Mouse (Mus musculus) heart, adult 2 months (tissue): ENCODE results near the gene Myzap. TPM values are rescaled to one million over a fixed set of nuclear protein-coding genes. Genes with fewer than 3 reads are reported as not detected.

ENCODE experiments used
- DNase-seq, 2 experiments: peaks; one replicate each; pipeline ENCODE4 v3.0.0; 2021
- H3K27ac ChIP-seq: fragments of 200-600 bp; 2 replicates; pipeline ENCODE4 v1.8.1; 2022
- H3K27me3 ChIP-seq: fragments of 200-500 bp; 2 replicates; pipeline ENCODE4 v1.6.1; 2012; ENCODE audit warnings: mild to moderate bottlenecking, low read length, inconsistent platforms, mixed read lengths; ENCODE audit not compliant: control insufficient read depth, insufficient read depth
- H3K36me3 ChIP-seq: fragments of 200-500 bp; 2 replicates; pipeline ENCODE4 v1.6.1; 2012; ENCODE audit warnings: low read length, inconsistent platforms; ENCODE audit not compliant: control insufficient read depth, insufficient read depth
- H3K4me1 ChIP-seq: fragments of 200-500 bp; 2 replicates; pipeline ENCODE4 v1.6.1; 2011; ENCODE audit warnings: low read length; ENCODE audit not compliant: control insufficient read depth, insufficient read depth
- H3K4me3 ChIP-seq: fragments of 200-600 bp; 2 replicates; pipeline ENCODE4 v1.8.1; 2022
- H3K79me2 ChIP-seq: fragments of 200-500 bp; replicated peaks from 2 replicates; pipeline ENCODE4 v1.6.1; 2012; ENCODE audit warnings: mild to moderate bottlenecking, inconsistent platforms, low read length, moderate library complexity, mixed read lengths; ENCODE audit not compliant: control insufficient read depth, insufficient read depth
- H3K9ac ChIP-seq: fragments of 200-500 bp; 2 replicates; pipeline ENCODE4 v1.6.1; 2012; ENCODE audit warnings: low read depth, mild to moderate bottlenecking, control low read depth, inconsistent platforms, low read length, mixed read lengths
- CTCF ChIP-seq: fragments of 200-600 bp; IDR thresholded peaks from 2 replicates; pipeline ENCODE4 v1.8.1; 2022; ENCODE audit warnings: antibody characterized with exemption, mild to moderate bottlenecking, moderate library complexity
- EP300 ChIP-seq: fragments of 200-500 bp; IDR thresholded peaks from 2 replicates; pipeline ENCODE4 v1.6.1; 2011; ENCODE audit warnings: low read depth, low read length, control low read depth; ENCODE audit not compliant: insufficient read depth
- POLR2A ChIP-seq: fragments of 200-500 bp; IDR thresholded peaks from 2 replicates; pipeline ENCODE4 v1.6.1; 2011; ENCODE audit warnings: mild to moderate bottlenecking, low read depth, low read length, control low read depth; ENCODE audit not compliant: insufficient read depth
- WGBS: fragments of 180-500 bp; shearing (Covaris S2); methylation state at CpG from one replicate; pipeline ENCODE4 v1.1.7; 2018; 5-methylcytosine and 5-hydroxymethylcytosine counted together
- intact Hi-C: fragments of 180-260 bp; cut with DNase I; formaldehyde crosslinking; loops from one replicate; pipeline ENCODE4 v1.15.1; 2025
- polyA plus RNA-seq: library from polyadenylated mRNA; depleted of rRNA; stranded (reverse); fragments of >200 nt; gene quantifications from 2 replicates; pipeline ENCODE4 v1.2.3, GENCODE M21; 2012
- total RNA-seq, 2 experiments: library from RNA; stranded (reverse); gene quantifications; 2 replicates each; pipeline ENCODE4 v1.2.3; 2021

The Myzap gene
- total and polyA plus RNA-seq, 3 experiments, result 163 to 430 (median 359) TPM

- no peak overlapping the region; the same call in 1 of the 2 replicates for H3K9ac ChIP-seq
- H3K27me3 ChIP-seq, result no peaks in the 10 kb centered on the region
- TF ChIP-seq CTCF, result no peak
- peak; percentile 80 for TF ChIP-seq EP300
- TF ChIP-seq POLR2A, result peak; percentile 31; the same call in 1 of the 2 replicates
- H3K4me1 ChIP-seq, result peaks cover 17% of the 10 kb centered on the region
- H3K79me2 ChIP-seq, result no peaks in the 10 kb centered on the region
- peak overlapping the region; percentile 86 for H3K27ac ChIP-seq
- H3K4me3 ChIP-seq, result no peak overlapping the region
- H3K36me3 ChIP-seq, result peaks cover 19% of the 10 kb centered on the region
- peak in 1 of 2 experiments; percentile 48 for DNase-seq
- intact Hi-C loops, result loop anchor here (10.0 kb wide), 1 partner anchor 257 kb away; no protein-coding TSS in a partner anchor
- WGBS, result 21% methylated on average over 10 of the region's 10 CpGs
Observed at GRCm38 (mm10) chr9:71547704-71548275, 44.4 kb downstream of the Myzap start.

- 64% methylated on average over 5 of the region's 5 CpGs for WGBS
- DNase-seq, result no peak
- intact Hi-C loops, result loop anchor here (1.0 to 10.0 kb wide), 2 partner anchors 71 to 260 kb away; no protein-coding TSS in a partner anchor
- TF ChIP-seq EP300 (no peak), POLR2A (no peak)
- peaks cover 16% of the 10 kb centered on the region for H3K4me1 ChIP-seq
- H3K27me3 ChIP-seq, result no peaks in the 10 kb centered on the region
- peaks cover 19% of the 10 kb centered on the region for H3K36me3 ChIP-seq
- no peak overlapping the region for H3K4me3 ChIP-seq
- H3K27ac ChIP-seq, result no peak overlapping the region; the same call in 1 of the 2 replicates
- H3K9ac ChIP-seq, result no peak overlapping the region
- H3K79me2 ChIP-seq, result no peaks in the 10 kb centered on the region
Observed at GRCm38 (mm10) chr9:71544831-71545230, 47.3 kb downstream of the Myzap start.

GRCm38 (mm10) chr9:71543443-71544222, 48.5 kb downstream of the Myzap start:
- no peak overlapping the region for H3K9ac ChIP-seq
- H3K36me3 ChIP-seq, result peaks cover 15% of the 10 kb centered on the region
- H3K79me2 ChIP-seq, result no peaks in the 10 kb centered on the region
- peak; percentile 74 to 87 for DNase-seq
- H3K27ac ChIP-seq, result peak overlapping the region; percentile 42; the same call in 1 of the 2 replicates
- peaks cover 15% of the 10 kb centered on the region for H3K4me1 ChIP-seq
- TF ChIP-seq POLR2A (no peak), EP300 (peak; percentile 72; the same call in 1 of the 2 replicates), CTCF (peak; percentile 83)
- intact Hi-C loops, result loop anchor here (1.0 to 10.0 kb wide), 3 partner anchors 70 to 261 kb away; no protein-coding TSS in a partner anchor
- WGBS, result 23% methylated on average over 19 of the region's 19 CpGs
- H3K27me3 ChIP-seq, result no peaks in the 10 kb centered on the region
- H3K4me3 ChIP-seq, result no peak overlapping the region

GRCm38 (mm10) chr9:71542292-71542691, 49.9 kb downstream of the Myzap start:
- TF ChIP-seq EP300, result no peak
- no peak for TF ChIP-seq CTCF
- TF ChIP-seq POLR2A, result no peak
- no peaks in the 10 kb centered on the region for H3K79me2 ChIP-seq
- DNase-seq, result no peak
- H3K27ac ChIP-seq, result no peak overlapping the region
- no peak overlapping the region for H3K9ac ChIP-seq
- intact Hi-C loops, result loop anchor here (10.0 kb wide), 1 partner anchor 263 kb away; no protein-coding TSS in a partner anchor
- H3K4me1 ChIP-seq, result peaks cover 8% of the 10 kb centered on the region
- whole genome bisulfite sequencing, result 70% methylated on average over 5 of the region's 5 CpGs
- no peaks in the 10 kb centered on the region for H3K27me3 ChIP-seq
- no peak overlapping the region for H3K4me3 ChIP-seq
- H3K36me3 ChIP-seq, result peaks cover 7% of the 10 kb centered on the region

- peaks cover 6% of the 10 kb centered on the region; the same call in 1 of the 2 replicates for H3K36me3 ChIP-seq
- H3K4me1 ChIP-seq, result peaks cover 3% of the 10 kb centered on the region; the same call in 1 of the 2 replicates
- DNase-seq, result no peak
- no peak overlapping the region for H3K9ac ChIP-seq
- WGBS, result 82% methylated on average over 3 of the region's 3 CpGs
- TF ChIP-seq POLR2A (no peak), CTCF (no peak), EP300 (no peak)
- intact Hi-C loops, result loop anchor here (10.0 kb wide), 1 partner anchor 264 kb away; no protein-coding TSS in a partner anchor
- no peaks in the 10 kb centered on the region for H3K27me3 ChIP-seq
- no peak overlapping the region for H3K4me3 ChIP-seq
- no peak overlapping the region for H3K27ac ChIP-seq
- H3K79me2 ChIP-seq, result no peaks in the 10 kb centered on the region
Observed at GRCm38 (mm10) chr9:71540739-71541138, 51.4 kb downstream of the Myzap start.

- TF ChIP-seq CTCF, result no peak
- no peak for TF ChIP-seq POLR2A
- TF ChIP-seq EP300, result no peak
- Histone ChIP-seq H3K36me3 (peaks cover 6% of the 10 kb centered on the region; the same call in 1 of the 2 replicates), H3K27ac (no peak overlapping the region), H3K4me1 (no peaks in the 10 kb centered on the region; the same call in 1 of the 2 replicates), H3K4me3 (no peak overlapping the region), H3K27me3 (no peaks in the 10 kb centered on the region), H3K9ac (no peak overlapping the region), H3K79me2 (no peaks in the 10 kb centered on the region)
- intact Hi-C loops, result loop anchor here (10.0 kb wide), 1 partner anchor 171 kb away; no protein-coding TSS in a partner anchor
- WGBS, result 85% methylated on average over 5 of the region's 5 CpGs
- DNase-seq, result no peak
Observed at GRCm38 (mm10) chr9:71535730-71536129, 56.4 kb downstream of the Myzap start.
